Mouse (Mus musculus): ENCODE measurements around the gene Angel2.
"Not testable (repeated sequence)": the region's sequence is repeated elsewhere in the genome, so short reads cannot be mapped to it uniquely, and the experiment has no call there.

Gene Angel2

DNA sequence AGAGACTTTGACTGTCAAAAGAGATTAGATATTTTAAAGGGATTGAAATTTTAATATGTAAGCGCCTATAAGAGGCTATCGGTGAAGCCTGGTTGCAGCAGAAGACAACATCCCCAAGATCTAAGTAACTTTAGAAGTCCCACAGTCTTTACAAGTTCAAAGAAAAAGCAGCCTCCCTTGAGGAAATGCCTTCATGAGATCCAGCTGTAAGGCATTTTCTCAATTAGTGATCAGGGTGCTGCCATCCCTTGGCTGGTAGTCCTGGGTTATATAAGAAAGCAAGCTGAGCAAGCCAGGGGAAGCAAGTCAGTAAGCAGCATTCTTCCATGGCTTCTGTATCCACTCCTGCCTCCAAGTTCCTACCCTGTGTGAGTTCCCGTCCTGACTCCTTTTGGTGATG, at the start of gene Angel2:
Angel2 (plus strand) TSS at position 301 of the 400 bp plus-strand sequence.
- not testable (repeated sequence) for DNase-seq (ENCODE audit: low read depth, low spot score)

DNA sequence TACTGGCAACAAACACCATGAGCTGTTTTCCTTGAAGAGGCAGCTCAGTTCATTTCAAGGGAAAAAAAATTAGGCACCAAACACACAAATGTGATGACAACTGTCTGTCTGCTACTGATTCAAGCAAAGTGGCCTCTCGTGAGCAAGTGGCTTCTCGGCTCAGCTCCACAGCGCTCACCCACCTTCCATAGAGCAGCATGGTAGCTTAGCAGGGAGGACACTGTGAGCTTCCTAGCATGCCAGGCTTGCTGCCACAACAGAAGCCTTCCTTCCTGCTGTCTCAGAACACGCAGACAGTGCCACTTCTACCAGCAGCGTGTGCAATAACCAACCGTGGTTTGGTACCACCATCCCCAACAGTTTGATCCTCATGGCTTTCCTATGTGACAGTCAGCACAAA, 49.2 kb upstream of the Angel2 start:
- DNase-seq (ENCODE audit: low read depth, low spot score), result no peak

DNA sequence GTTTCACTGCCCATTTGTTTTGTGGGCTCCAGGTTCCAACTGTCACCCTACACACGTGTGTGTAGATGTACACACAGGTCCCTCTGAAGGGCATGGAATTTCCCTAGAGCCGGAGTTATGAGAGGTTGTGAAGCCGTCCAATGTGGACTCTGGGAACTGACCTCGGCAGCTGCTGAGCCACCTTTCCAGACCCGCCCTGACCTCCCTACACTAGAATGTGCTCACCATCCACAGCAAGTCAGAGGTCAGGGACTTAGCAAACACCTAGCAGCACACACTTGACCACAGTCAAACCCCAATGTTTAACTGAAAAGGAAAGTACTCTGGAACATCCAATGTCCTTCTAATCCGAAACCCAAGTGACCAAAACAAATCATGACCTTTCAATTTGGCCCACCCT, 44.3 kb upstream of the Angel2 start:
- DNase-seq (ENCODE audit: low read depth, low spot score), result no peak

DNA sequence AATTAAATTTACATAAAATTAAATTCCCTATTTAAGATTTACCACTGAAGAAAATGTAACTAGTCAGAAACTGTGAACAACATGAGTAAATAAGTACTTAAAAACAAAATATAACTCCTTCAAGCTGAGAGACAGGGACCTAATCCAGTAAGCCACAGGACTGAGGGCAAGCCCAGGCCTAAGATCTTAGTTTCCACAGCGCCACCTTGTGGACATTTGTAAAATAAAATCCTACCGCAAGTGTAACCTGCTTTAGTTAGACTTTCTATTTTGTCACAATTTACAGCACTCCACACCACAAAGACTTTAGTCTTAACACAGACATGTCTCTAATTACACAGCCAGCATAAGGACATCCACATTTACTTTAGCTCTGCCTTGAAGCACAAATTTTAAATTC, 43.5 kb upstream of the Angel2 start:
- DNase-seq (ENCODE audit: low read depth, low spot score), result peak; percentile 54

DNA sequence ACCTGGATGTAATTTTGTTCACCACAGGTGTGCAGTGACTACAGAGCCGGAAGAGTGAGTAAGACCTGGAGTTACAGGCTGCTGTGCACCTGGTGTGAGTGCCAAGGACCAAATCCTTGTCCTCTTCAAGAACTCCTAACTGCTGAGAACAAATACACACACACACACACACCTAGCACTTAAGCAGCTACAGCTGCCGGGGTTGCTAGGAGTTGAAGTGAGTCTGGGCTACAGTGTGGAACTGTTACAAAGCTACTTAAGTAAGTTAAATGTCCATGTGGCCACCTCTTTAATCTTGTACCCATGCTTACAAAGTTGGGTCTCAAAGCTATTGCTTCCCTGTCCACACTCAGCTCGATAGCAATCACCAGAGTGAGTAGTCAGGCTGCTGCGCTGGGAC, 38.9 kb upstream of the Angel2 start:
- DNase-seq (ENCODE audit: low read depth, low spot score), result no peak

DNA sequence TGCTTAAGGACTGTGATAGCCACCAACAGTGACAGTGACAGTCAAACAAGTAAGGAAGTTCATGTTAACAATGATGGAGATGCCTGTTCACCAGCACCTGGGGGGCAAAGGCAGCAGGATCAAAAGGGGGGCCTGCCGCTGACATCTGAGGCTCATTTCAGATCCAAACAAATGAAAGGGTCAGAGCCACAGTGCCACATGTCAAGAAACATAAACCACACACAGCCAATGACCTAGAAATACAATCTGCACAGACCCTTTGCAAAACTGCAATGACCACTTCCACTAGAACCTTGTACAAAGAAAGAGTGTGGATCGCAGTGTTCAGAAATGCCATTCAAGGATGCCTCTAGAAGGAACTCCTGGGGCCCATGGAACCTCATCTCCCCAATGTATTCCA, 36.9 kb upstream of the Angel2 start:
- no peak for DNase-seq (ENCODE audit: low read depth, low spot score)

DNA sequence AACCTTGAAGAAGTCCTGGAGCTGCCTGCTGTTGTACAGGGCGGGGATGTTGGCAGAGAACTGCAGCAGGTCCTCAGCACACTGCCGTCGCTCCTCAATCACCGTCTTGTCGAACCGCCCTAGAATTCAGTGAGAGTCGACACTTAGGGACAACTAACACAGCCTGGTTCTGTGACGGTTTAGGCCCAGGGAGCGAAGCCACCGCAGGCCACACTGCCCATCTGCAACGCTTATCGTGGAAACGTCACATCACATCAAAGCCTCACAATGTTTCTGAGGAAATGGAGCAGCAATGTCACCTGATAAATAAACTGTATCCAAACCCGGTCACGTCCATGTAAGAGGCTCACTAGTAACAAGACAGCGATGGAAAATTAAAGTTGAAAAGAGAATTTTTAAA, 36.3 kb upstream of the Angel2 start:
- no peak for DNase-seq (ENCODE audit: low read depth, low spot score)

DNA sequence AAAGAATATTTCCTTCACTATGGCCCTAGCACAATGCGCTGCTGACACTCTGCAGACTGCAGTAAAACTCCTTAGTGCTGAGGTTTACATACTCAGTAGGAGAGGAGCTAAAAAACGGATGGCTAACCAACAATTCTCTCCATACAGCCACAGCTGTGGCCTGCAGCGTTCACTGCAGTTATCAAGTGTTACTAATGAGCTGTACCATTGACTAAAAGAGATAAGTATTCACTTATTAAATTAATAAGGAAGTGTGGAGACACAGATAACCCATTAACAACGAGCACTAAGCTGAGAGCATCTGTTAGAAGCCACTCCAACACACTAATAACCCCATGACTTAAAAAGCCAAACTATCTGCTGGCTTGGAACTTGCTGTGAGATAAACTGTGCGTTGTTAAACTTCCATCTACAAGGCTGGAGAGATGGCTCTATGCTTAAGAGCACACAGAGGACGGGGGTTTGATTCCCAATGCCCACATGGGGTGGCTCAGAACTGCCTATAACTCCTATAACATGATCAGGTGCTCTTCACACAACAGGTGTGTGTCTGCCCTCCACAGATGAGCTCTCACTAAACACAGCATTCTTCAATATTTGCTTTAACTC, 31.2 kb upstream of the Angel2 start:
- DNase-seq (ENCODE audit: low read depth, low spot score), result no peak

DNA sequence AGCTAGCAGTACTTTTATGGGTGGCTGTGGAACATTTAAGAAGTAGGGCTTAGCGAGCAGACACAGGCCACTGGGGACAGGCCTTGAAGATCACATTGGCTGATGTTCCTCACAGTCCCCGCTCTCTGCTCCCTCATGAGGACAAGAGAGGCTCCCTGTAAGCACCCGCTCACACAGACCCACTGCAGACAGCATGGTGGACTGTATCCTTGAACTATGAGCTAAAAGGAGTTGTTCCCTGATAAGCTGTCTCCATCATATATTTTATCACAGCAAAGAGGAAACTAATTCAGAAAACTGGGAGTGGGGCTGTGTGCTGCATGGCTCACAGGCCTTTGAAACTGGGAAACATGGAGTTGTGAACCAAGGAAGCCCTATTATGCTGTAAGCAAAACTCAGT, 26.7 kb upstream of the Angel2 start:
- no peak for DNase-seq (ENCODE audit: low read depth, low spot score)

DNA sequence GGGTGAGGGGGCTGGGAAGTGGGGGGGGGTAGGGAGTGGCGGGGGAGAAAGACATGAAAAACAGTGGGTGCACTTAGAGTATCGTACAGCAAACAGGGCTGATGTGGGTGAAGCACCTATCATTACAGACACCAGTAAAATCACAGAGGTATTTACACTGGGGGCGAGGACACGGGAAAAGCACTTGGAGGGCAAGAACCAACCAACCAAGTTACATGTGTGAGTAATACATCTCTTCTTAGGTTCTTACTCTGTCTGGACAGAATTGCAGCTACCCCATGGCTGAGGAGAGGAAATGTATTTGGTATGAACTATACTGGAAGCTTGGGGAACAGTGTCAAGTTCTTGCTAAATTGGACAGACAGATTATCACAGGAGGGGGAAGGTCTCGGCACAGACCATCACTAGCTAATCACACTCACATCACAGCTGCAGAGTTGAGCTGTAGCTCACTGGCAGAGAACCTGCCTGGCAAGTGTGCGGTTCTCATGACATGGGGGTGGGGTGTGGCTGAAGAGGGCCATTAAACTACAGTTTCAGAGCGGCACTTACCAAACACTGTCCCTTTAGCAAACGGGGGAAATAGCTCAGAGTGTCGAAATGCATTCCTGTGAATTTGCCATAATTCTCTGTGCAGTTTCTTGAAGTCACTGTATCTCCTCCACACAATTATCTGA, 25.9 kb upstream of the Angel2 start:
- peak; percentile 26 for DNase-seq (ENCODE audit: low read depth, low spot score)

DNA sequence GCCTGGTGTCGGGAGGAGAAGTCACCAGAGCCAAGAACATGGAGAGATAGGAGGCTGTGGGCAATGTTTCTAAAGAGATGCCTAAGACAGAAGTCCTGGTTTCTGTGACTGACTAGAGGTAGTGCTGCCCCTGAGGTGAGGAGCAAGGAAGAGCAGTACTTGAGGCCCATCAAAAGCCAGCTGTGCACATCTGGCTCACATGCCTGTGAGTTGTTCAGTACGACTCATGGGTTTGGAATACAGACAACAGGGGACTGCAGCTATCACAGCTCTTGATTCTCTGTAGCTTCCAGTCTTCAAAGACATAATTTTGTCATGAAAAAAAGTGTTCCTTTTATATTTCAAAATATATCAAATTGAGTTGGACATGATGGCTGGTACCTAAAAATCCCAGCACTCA, 23.8 kb upstream of the Angel2 start:
- DNase-seq (ENCODE audit: low read depth, low spot score), result no peak

DNA sequence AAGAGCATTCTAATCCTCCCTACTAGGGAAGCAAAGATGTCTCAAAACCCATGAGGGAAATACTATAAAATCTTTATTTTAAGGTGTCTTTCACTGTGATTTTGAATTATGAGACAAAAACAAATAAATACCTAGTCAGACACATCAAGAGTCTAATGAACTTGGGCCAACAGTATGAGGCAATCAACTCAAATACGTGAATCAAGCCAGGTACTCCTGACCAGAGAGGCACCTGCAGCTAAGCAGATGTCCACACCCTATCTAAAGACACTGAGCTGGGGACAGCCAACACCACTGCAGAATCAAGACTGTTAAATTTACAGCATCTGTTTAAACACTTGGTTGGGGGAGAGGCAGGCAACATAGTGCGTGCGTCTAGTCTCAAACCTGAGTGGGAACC, 20.8 kb upstream of the Angel2 start:
- no peak for DNase-seq (ENCODE audit: low read depth, low spot score)

DNA sequence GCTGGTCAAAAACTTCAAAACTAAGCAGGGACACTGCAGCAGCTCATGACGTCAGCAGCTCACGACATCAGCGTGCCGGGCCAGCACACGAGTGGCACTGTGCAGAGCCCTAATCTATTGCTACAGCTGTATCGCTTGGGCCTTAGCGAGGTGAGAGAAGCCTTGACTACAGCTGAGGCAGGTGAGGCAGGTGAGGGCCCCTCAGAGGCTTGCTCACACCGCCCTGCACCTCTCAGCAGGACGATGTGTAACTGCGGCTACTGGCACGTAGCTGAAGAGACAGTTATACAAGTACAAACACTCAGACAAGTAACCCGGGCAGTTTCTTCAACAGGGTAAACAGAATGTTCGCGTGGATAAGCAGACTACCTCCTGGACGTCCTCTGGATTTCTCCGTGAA, 20.2 kb upstream of the Angel2 start:
- DNase-seq (ENCODE audit: low read depth, low spot score), result no peak

DNA sequence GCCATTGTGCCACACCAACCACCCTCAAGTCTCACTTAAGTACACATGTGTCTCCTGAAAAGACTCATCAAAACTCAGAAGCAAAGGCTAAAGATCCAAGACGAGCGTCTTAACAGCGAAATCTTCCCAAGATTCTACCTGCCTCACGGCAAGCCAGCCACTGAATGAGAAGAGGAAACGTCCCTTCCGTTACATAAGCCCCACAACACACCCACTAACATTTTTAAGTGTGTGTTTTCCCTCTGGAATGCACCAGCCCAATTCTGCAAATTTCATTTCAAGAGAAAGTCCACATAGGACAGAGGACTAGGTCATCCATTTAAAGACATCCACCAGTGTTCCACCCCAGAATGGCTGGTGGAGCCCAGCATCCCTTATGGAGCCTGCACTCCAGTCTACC, 14.1 kb upstream of the Angel2 start:
- no peak for DNase-seq (ENCODE audit: low read depth, low spot score)

DNA sequence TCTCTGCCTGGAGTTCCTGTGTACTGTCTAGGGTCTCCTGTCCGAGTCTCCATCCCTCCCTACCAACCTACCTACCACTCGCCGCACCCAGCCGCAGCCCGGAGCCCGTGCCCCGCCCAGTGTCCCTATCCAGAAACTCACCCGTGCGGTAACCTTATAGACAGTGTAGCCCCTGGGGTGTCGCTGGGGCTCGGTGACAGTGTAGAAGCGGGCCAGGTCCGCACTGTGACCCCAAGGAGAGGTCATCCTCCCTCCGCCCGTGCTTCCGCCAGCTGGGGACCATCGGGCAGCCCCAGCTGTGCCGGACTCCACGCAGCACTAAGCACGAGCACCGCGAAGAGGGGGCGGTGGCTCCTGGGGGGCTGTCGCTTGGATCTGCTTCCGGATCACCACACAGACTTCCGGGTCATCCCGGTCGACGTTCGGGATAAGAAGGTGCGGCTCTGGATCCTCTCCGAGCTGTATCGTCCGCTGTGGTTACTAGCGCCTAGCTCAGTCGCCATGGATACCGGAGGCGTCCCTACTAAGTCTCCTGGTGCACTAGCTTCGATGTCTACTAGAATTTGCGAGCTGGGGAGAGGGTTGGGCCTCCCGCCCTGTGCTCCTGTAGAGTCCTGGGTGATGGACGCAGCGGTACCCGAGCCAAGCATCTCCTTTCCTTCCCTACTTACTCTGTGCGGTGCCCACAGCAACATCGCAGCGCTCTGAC, 13.3 kb upstream of the Angel2 start, which contains the start of gene Rps6kc1:
Rps6kc1 (minus strand) TSS at position 356 of the 709 bp plus-strand sequence.
- peak; percentile 72 for DNase-seq (ENCODE audit: low read depth, low spot score)

DNA sequence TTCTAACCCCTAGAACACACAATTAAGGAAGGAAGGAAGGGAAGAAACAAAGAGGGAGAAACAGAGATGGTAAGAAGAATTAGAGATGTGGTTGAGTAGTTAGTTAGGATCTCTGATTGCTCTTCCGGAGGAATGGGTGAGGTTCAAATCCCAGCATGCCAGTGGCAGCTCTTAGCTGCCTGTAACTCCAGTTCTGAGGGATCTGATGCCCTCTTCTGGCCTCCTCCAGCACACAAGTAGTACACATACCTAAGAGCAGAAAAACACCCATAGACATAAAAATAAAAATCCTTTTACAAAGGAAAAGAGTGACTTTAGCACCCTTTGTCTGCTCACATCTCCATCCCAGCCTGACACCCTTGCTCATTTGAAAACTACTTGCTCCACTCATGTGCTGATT, 12.3 kb upstream of the Angel2 start:
- no peak for DNase-seq (ENCODE audit: low read depth, low spot score)

DNA sequence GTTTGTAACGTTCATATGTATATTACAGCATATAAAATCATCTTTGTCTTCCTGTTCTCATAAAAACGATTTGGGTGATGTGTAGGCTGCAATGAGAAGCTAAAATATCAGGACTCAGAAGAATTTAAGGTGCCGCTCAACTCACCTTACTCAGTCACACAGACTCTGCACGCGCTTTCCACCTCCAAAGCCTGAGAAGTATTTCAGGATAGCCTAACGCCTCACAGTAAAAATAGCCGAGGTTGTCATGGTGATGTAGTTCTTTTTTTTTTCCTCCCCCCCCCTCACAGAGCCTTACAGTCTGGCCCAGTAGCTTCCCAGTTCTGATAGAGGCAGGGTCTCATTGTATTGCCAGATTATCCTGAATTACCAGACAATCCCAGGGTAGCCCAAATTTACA, 6.0 kb upstream of the Angel2 start:
- DNase-seq (ENCODE audit: low read depth, low spot score), result no peak

DNA sequence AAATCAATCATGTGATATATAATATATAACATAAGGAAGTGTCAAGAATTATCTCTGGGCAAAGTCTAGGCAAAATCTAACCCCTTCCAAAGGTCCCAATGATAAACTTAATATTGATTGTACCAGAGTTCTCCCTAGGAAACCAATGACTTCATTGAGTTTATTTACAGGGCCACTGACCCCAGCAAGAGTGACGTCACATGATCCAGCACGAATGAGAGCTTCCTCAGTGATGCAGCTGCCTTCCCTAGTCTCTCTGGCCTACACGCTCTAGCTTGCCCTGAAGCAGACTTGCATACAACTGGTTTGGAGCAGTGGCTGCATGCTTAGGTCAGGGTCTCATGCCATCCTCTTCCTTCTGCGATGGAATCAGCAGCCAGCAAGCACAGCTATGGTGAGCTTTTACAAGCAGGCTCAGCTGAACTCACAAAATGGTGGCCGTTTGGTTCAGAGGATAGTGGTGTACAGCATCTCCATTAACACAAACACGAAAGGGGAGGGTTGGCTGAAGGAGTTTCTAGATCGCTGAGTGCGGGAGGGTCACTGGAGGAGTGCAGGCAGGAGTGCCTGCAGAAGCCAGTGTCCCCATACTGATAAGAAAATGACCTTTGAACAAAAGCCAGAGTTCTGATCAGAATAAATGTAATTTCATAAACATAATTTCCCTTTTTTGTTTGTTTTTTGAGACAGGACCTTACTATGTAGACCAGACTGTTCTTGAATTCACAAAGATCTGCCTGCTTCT, 5.0 kb upstream of the Angel2 start:
- no peak for DNase-seq (ENCODE audit: low read depth, low spot score)

DNA sequence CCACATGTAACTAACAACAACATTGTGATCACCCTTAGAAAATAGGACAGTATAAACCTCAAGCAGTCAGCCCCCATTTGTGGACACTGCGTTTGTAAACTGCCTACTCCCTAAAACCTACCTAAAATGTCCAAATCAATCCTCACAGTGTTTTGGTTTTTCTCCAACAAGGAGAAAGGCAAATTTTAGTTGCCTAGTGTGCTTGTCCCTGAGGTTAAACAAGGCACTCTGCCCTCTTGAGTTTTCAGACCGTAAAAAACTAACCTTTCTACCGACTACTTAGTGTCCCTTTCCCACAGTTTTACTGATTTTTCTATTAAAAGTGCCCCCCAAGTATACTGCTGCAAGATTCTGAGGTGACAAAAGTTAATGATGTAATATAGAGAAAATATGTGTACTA, 2.4 kb downstream of the Angel2 start:
- DNase-seq (ENCODE audit: low read depth, low spot score), result no peak

DNA sequence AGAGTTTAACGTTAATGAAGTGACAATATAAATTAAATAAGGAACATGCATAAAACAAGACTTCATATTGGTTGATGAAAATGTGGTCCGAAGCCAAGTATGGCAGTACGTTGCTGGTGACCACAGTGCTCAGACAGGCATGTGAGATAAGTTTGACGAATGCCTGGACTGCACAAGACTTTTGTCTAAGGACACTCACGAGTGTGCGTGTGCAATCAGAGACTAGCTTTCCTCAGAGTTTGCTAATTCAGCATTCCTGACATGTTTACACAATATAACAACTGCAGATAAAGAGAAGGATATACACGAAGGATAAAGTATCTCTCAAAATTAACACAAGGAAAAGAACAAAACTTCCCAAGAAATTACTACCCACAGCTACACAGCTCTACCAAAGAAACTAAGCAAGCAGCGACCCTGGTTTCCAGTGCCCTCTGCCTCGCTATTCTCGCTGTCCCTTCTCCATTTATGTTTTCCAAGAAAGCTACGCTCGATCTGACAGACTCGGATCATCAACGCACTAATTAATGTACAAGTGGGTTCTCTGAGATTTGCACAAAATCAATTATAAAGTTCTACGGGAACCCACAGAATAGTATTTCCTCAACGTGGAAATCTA, 2.9 kb downstream of the Angel2 start:
- no peak for DNase-seq (ENCODE audit: low read depth, low spot score)

DNA sequence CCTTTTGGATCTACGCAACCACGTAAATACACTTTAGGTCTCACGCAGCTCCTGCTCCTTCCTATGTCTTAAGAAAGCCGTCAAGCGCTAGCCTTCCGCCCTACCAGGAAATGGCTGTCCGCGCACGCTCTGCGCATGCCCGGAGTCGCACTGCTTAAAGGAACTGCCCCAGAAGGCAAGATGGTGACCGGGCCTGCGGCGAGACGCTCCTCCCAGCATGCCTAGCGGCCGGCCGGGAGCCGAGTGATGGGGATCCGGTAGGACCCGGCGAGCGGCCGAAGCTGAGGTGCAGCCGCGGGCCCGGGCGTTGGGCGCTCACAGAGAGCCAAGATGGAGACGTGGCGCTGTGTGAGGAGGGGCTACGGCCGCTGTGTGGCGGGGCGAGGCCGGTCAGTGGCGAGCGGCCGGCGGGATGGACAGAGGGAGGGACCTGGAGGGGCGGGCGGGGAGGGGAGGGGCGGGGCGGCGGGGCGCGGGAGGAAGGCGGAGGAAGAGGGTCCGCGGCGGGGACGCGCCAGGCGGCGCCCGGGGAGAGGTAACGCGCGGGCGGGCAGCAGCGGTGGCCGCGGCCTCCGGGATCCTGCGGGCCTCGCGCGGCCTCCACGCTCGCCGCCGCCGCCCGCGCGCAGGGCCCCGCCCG, 3.6 kb downstream of the Angel2 start:
- peak; percentile 99 for DNase-seq (ENCODE audit: low read depth, low spot score)
